Mouse (Mus musculus) adipocyte (in vitro differentiated cells): Measurements from ENCODE around the gene Tsks.

ENCODE experiments used
- DNase-seq: peaks from one replicate; pipeline ENCODE4 v3.0.0-alpha.2; 2016; ENCODE audit warnings: low spot score

Tsks gene

DNA sequence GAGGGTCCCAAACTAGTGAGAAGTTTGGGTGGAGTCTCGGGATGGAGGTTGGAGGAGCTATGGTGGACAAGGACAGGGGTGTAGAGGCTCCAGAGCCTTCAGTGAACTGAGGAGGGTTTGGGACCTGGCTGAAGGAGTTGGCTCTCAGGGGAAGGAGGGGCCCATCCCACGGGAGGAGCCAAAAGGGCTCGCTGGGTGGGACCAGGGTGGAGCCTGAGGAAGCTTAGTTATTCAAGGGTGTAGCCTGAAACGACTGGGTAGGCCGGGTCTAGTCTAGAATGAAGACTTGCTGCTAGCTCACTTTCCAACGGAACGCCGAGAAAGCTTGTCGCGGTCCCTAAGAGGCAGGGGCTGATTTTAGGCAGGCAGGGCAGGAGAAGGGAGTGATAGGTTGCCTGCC lies 9.0 kb downstream of the Tsks start:
- DNase-seq: peak; percentile 70

DNA sequence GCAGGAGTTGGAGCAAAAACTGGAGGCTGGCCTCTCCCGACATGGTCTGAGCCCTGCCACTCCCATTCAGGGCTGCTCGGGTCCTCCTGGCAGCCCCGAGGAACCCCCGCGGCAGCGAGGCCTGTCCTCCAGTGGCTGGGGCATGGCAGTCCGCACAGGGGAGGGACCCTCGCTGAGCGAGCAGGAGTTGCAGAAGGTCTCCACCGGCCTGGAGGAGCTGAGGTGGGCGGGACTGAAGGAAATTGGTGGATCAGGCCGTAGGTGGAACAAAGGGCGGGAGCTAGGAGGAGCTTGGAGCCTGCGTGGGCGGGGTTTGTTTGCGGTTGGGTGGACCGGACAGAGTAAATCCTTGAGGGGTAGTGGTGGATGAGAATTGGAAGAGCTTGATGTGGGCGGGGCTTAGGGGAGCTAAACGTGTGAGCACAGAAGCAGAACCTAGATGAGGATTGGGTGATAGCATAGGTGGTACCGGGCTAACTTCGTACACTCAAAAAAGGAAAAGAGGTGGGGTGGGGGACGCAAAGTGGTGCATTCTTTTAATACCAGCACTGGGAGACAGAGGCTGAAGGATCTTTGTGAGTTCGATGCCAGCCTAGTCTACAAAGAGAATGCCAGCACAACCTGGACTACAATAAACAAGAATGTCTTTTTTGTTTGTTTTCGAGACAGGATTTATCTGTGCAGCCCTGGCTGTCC lies 9.8 kb downstream of the Tsks start:
- peak; percentile 86 for DNase-seq

DNA sequence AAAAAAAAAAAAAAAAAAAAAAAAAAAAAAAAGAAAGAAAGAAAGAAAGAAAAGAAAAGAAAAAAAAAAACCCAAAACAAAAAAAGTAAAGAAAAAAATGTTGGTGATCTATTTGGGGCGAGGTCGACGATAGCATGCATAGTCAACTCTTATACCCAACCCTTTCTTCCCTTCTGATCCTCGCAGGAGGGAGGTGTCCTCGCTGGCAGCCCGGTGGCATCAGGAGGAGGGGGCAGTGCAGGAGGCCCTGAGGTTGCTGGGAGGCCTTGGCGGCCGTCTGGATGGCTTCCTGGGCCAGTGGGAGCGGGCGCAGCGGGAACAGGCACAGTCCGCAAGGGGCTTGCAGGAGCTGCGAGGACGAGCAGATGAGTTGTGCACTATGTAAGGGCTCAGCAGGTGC lies 10.6 kb downstream of the Tsks start:
- DNase-seq: no peak

DNA sequence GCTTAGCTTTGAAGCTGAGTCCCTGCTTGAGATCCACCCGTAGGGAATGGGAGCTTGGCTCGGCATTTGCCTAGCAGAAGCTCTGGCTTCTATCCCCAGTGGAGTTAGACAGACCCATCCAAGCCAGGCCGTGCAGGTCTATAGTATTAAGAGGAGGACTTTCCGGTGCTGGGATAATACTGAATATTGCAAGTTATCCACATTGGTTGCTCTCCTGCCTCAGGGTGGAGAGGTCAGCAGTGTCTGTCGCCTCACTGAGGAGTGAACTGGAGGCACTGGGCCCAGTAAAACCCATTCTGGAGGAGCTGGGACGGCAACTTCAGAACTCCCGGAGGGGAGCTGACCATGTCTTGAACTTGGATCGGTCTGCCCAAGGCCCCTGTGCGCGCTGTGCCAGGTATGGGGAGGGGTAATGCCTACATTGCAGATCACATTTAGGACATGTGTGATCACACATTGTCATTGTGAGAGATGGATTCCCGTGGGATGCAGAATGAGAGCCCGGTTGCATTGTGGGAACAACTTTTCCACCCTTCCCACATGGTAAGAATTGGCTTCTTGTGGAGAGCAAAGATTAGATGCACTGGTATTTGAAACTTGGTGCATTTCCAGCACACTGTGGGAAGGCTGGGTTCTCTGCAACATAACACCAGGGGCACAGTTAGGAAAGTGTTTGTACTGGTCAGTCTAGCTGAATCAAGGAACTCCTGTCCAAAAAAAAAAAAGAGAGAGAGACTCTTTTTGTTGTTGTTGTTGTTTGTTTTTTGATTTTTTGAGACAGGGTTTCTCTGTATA lies 11.3 kb downstream of the Tsks start:
- DNase-seq: peak; percentile 74

DNA sequence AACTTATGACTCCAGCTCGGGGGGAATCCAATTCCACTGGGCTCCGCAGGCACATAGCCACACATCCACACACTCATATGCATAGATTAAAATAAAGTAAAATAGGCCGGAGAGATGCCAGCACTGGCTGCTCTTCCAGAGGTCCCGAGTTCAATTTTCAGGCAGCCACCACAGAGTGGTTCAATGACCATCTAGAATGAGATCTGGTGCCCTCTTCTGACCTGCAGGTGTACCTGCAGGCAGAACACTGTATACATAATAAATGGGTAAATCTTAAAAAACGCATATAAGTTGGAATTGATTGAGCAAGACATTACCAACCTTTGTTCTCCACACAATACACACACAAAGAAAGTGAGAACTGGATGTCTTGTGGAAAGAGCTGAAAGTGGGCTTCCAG lies 12.6 kb downstream of the Tsks start:
- no peak for DNase-seq

DNA sequence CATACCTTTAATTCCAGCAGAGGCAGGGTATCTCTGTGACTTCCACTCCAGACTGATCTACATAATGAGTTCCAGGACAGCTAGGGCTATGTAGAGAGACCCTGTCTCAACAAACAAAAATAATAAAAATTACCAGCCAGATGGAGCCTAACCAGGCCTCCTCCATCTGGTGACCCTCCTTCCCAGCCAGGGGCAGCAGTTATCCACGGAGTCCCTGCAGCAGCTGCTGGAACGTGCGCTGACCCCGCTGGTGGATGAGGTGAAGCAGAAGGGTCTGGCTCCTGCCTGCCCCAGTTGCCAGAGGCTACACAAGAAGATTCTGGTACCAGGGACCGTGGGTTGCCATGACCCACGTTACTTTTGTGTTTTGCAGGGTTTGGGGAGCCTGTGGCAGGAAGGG lies 13.3 kb downstream of the Tsks start:
- DNase-seq: no peak

DNA sequence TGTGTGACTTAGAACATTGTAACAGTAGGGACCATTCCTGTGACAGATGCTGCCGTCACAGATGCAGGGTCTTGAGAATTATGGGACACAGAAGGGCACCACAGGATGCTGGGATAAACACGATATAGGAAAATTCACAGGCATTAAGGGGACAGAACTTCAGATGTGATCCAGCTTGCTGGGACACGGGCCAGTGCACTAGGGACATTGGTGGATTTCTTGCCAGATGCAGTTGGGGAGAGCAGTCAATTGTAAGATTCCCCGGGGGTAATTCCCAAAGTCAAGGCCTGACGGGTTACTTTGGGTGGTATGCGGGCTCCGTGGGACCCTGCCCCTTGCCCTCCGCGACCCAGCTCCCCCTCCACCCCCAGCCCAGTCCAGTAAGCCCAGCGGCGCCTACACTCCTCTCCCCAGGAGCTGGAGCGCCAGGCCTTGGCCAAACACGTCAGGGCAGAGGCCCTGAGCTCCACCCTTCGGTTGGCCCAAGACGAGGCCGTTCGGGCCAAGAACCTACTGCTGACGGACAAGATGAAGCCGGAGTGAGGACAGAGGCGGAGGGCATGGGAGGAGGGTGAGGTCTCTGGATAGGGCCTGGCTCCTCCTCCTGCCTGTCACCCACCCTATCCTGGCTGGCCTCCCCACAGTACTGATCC lies 14.3 kb downstream of the Tsks start:
- peak; percentile 23 for DNase-seq

DNA sequence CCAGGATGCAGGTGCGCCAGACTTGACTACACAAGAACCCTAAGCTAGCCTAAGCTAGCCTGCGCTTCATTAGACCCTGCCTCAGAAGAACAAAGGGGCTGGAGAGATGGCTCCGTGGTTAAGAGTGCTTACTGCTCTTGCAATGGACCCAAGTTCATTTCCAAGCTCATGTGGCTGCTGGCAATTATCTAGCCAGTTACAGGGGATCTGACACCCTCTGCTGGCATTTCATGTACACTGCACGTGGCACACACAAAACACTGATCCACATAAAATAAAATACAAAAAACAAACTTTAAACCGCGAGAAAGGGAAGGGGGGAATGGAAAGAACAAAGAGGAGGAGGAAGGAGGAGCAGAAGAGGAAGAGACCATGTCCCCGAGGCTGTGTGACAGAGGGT lies 15.2 kb downstream of the Tsks start:
- DNase-seq: peak; percentile 59

DNA sequence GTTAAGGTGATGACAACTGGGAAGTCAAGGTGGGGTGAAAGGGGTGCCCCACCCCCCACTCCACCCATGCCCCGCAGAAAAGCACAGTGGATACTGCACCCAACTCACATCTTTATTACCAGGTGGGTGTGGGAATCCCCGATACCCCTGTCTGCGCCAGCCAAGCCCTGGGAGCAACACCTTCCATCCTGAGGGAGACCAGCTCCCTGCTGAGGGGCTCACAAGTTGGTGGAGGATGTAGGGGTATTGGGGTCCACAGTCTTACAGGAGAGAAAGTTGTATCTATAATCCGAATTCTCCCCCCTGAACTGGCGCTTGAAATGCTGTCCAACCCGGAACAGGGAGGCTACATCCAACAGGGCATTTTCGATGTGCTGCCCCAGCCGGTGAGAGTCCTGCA lies 16.3 kb downstream of the Tsks start:
- no peak for DNase-seq

DNA sequence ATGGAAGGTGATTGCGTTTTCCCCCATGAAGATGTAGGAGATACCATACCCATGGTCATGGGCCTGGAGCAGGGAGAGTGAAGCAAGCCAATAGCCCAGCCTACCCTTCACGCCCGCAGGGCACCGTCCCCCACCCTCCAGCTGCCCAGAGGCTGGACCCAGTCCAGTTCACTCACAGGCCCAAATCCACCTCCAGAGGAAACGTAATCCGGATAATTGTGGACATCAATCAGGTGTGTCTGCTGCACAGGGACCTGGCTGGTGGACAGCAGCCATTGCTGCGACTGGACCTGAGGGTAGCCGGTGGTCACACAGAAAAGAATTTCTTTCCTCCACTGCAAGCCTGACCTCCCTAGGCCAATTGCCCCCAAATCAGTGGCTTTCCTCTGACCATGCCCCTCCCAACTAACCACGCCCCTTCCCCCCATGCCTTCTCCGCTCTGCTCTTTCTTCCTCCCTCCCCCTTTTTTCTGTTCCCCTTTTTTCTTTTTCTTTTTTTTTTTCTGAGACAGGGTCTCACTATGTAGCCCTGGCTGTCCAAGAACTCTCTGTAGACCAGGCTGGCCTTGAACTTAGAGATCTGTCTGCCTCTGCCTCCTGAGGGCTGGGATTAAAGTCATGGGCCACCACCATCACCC lies 17.0 kb downstream of the Tsks start:
- no peak for DNase-seq

DNA sequence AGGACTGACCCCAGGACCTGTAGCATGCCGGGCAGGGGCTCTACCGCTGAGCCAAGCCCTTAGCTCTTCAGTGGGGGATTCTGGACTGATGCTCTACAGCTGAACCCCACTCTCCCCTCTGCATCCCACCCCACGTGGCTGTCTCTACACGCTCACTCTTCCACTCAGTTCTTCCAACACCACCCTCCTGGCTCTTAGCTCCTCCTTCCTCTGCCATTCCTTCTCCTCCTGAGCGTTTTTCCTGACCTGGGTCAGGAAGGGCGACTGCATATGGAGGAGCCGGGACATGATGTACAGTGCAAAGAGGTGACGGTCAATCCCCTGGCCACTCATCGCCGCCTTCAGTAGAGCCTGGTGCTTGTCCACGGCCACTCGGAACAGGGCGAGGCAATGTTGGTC lies 17.5 kb downstream of the Tsks start:
- no peak for DNase-seq

DNA sequence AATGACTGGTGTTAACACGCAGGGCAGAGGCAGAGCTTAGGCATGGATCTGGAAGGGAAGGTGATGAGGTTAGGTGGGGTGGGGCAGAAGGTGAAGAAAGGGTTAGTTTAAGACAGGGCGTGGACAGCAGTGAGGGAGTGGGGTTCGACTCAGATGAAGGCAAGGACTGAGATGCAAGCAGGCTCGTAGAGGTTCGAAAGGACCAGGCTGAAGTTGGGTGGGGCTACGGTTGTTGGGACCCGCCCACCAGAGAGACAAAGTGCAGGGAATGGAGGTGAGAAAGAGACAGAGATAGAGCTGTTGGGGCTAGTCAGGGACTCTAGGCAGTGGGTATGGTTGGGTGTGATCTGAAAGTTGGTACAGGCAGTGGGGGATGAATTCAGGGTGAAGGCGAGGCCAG lies 19.3 kb downstream of the Tsks start:
- no peak for DNase-seq

DNA sequence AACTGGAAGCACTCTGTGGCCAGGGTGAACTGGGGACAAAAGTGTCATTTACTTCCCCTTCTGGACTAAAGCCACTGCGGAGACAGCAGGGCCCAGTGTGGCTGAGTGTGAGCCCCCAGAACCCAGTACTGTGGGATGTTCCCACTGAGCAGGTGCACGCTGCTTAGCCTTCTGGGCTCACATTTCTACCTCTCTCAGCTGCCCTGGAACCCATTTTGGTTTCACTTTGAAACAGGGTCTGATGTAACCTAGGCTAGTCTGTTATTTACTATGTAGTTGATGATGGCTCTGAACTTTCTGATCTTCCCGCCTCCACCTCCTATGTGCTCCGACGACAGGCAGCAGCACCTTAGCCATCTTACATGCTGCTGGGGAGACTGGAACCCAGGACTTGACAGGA lies 19.8 kb downstream of the Tsks start:
- DNase-seq: no peak

DNA sequence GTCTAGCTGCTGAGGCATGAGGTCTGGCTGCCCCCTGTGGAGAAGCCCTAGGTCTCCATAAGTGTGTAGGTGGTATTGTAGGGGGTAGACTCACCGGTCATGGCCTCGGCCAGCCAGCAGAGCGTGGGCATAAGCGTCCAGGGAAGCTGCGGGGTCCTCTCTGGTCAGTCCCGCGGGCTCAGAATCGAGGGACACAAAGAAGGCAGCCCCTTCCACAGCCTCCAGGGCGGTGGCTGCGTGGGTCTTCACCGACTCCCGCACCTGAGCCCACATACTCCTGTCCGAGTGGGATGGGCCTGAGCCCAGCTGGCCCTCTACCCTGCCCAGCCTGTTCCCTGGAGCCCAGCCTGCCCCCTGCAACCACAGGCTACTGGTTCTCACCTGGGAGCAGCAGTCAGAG lies 22.0 kb downstream of the Tsks start:
- no peak for DNase-seq

DNA sequence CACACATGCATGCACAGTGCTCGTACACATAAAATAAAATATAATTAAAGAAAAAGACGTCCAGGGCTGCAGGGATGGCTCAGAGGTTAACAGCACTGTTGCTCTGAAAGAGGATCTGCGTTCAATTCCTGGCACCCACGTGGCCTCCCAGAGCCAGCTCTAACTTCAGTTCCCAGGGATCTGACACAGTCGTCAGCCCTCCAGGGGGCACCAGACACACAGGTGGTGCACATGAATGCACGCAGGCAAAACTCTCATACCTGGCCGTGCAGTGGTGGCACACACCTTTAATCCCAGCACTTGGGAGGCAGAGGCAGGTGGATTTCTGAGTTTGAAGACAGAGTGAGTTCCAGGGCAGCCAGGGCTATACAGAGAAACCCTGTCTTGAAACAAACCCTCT lies 23.0 kb downstream of the Tsks start:
- no peak for DNase-seq

DNA sequence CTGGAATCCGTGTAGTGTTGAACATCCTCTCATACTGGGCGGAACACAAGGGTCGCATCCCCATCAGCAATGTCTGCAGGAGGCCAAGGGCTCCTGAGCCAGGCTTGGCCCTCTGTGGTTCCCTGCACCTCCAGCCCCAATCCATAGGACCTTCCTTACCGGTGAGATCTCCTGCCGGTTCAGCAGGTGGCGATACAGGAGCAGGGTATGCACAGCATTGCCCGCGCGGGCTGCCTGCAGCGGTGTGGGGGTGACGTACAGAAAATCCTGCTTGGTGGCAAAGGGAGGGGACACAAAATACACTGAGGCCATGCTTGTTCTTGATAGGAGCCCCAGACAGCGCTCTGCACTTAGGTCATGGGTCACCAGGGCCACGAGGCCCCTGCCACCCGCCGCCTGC lies 23.6 kb downstream of the Tsks start:
- DNase-seq: no peak

DNA sequence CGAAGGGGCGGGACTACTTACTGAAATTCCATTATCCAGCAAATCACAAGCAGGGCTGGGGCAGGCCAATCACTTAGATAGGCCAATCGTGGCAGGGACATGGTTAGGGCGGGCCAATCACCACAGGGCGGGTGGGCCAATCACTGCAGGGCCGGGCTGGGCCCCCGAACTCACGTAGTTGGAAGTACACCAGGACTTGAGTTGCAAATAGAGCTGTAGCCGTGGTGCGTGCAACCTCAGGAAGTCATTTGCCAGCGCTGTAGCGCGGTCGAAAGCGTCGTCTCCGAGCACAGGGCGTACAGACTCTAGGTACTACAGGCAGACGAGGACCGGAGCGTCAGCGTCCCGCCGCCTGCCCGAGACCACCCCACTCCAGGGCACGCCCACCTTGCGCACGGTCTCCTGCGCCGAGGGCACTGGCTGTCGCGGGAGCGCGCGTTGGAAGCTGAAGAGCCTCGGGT lies 27.3 kb downstream of the Tsks start:
- DNase-seq: no peak

DNA sequence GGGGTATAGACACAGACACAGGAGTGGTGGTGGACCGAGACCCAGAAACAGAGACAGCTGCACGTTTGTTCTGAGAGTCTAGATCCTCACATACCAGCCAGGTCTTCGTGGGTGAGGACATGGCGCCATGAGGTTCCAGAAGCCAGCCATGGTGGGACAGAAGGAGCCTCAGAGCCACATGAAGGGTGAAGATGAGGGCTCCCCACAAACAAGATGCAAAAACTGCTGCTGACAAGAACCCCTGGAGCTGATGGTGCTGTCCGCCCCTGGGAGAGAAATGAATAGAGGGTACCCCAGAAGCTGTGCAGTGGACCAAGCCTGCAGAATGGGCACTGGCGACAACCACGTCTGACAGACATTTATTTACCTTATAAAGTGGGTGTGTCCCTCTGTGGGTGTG lies 28.1 kb downstream of the Tsks start:
- no peak for DNase-seq

DNA sequence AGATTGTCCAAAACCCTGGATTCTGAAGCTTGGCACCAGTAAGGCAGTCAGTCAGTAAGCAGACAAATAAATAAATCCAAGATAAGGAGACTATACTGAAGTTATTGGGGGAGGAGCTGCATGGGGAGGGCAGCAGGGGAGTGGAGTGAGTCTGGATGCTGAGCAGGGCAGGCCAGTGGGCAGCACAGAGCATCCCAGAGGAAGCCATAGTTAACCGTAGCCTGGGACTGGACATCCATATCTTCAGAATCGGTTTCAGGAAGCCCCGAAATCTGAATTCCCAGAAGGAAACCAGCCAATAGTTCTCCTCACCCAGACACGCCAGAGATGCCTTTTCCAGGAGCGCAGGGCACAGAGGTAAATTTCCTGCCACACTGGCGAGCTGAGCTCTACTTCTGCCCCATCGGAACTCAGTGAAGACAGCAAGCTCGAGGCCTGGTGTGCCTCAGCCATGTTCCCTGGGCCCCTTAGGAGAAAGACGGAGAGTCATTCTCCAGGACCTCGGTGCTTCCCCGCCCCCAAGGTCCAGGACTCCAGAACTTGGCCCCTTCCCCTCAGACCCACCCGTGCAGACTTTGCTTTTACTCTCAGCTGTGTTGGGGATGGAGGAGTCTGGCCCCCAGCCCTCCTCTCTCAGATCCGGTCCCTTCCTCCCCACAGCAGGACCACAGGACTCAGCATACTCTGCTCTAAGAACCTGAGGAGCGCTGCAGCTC lies 30.6 kb downstream of the Tsks start:
- DNase-seq: no peak

DNA sequence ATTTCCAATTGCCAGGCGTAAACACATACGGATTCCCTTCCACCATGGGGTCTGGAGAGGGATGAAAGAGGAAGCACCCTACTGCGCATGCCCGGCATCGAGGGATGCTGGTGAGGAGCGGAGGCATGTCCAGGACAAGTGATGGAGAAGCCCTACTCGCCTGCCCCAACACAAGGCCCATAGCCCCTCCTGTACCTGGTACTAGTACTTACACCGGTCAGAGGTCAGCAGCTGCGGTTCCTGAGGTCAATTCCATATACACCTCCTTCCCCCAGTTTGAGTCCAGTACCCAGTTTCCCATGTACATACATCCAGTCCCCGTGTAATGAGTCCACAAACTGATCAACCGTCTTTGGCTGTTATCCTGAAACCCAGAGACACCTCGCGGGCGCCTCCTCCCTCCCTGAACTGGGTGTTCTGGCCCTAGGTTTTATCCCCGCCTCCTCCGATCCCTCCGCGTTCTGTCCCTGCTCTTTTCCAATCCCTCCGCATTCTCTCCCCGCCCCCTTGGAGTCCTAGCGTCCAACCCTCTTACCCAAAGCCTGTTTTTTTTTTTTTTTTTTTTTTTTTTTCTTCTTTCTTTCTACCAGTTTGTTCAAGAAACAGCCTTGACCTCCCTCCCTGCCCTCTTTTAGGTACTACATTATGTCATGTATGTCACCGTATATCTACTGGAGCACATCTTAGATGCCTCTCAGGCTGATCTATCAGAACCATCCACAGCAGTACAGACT lies 31.5 kb downstream of the Tsks start, which contains the start of gene Cpt1c:
TSS of gene Cpt1c (minus strand) at position 469 of the 734 bp plus-strand sequence.
- DNase-seq: peak; percentile 65

DNA sequence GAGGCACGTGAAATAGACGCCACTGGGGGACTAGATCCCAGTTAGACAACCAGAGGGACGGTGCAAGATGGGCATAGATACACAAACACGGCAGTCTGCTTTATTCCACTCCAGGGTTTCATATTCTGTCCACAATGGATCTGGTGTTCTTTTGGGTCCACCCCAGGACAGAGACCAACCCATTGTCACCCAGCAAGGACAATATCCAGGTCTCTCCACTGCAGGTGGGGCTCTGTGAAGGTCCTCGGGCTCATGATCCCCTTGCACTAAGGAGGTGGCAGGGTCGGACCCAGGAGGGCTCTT lies 32.1 kb downstream of the Tsks start:
- no peak for DNase-seq
